Mouse (Mus musculus) heart, adult 2 months (tissue): ENCODE measurements around the gene Gm15023. TPM values are rescaled to one million over a fixed set of nuclear protein-coding genes. Genes with fewer than 3 reads are reported as not detected.
"Not testable (repeated sequence)": the region's sequence is repeated elsewhere in the genome, so short reads cannot be mapped to it uniquely, and the experiment has no call there.

Experiments used
- DNase-seq, 2 experiments: peaks; one replicate each; pipeline ENCODE4 v3.0.0; 2021
- H3K27ac ChIP-seq: fragments of 200-600 bp; 2 replicates; pipeline ENCODE4 v1.8.1; 2022
- H3K27me3 ChIP-seq: fragments of 200-500 bp; 2 replicates; pipeline ENCODE4 v1.6.1; 2012; ENCODE audit warnings: mild to moderate bottlenecking, low read length, inconsistent platforms, mixed read lengths; ENCODE audit not compliant: control insufficient read depth, insufficient read depth
- H3K36me3 ChIP-seq: fragments of 200-500 bp; 2 replicates; pipeline ENCODE4 v1.6.1; 2012; ENCODE audit warnings: low read length, inconsistent platforms; ENCODE audit not compliant: control insufficient read depth, insufficient read depth
- H3K4me1 ChIP-seq: fragments of 200-500 bp; 2 replicates; pipeline ENCODE4 v1.6.1; 2011; ENCODE audit warnings: low read length; ENCODE audit not compliant: control insufficient read depth, insufficient read depth
- H3K4me3 ChIP-seq: fragments of 200-600 bp; 2 replicates; pipeline ENCODE4 v1.8.1; 2022
- H3K79me2 ChIP-seq: fragments of 200-500 bp; replicated peaks from 2 replicates; pipeline ENCODE4 v1.6.1; 2012; ENCODE audit warnings: mild to moderate bottlenecking, inconsistent platforms, low read length, moderate library complexity, mixed read lengths; ENCODE audit not compliant: control insufficient read depth, insufficient read depth
- H3K9ac ChIP-seq: fragments of 200-500 bp; 2 replicates; pipeline ENCODE4 v1.6.1; 2012; ENCODE audit warnings: low read depth, mild to moderate bottlenecking, control low read depth, inconsistent platforms, low read length, mixed read lengths
- CTCF ChIP-seq: fragments of 200-600 bp; IDR thresholded peaks from 2 replicates; pipeline ENCODE4 v1.8.1; 2022; ENCODE audit warnings: antibody characterized with exemption, mild to moderate bottlenecking, moderate library complexity
- EP300 ChIP-seq: fragments of 200-500 bp; IDR thresholded peaks from 2 replicates; pipeline ENCODE4 v1.6.1; 2011; ENCODE audit warnings: low read depth, low read length, control low read depth; ENCODE audit not compliant: insufficient read depth
- POLR2A ChIP-seq: fragments of 200-500 bp; IDR thresholded peaks from 2 replicates; pipeline ENCODE4 v1.6.1; 2011; ENCODE audit warnings: mild to moderate bottlenecking, low read depth, low read length, control low read depth; ENCODE audit not compliant: insufficient read depth
- WGBS: fragments of 180-500 bp; shearing (Covaris S2); methylation state at CpG from one replicate; pipeline ENCODE4 v1.1.7; 2018; 5-methylcytosine and 5-hydroxymethylcytosine counted together
- intact Hi-C: fragments of 180-260 bp; cut with DNase I; formaldehyde crosslinking; loops from one replicate; pipeline ENCODE4 v1.15.1; 2025
- long read RNA-seq: library from polyadenylated mRNA; stranded (forward); transcript quantifications from one replicate; pipeline ENCODE4 v2.0.0, GENCODE M21; 2021
- polyA plus RNA-seq: library from polyadenylated mRNA; depleted of rRNA; stranded (reverse); fragments of >200 nt; gene quantifications from 2 replicates; pipeline ENCODE4 v1.2.3, GENCODE M21; 2012; rRNA removed
- total RNA-seq, 2 experiments: library from RNA; stranded (reverse); gene quantifications; 2 replicates each; pipeline ENCODE4 v1.2.3; 2021

Gm15023 gene
- not detected for total RNA-seq
- polyA plus RNA-seq: not detected in 2 replicates
- long read RNA-seq: 0 reads

GRCm38 (mm10) chrX:135177532-135177931, at the start of gene Gm15023:
Gene Gm15023 (minus strand): TSS chrX:135177632.
- H3K27ac ChIP-seq, H3K9ac ChIP-seq, intact Hi-C loops, H3K79me2 ChIP-seq, H3K4me3 ChIP-seq, H3K36me3 ChIP-seq, H3K4me1 ChIP-seq, DNase-seq, H3K27me3 ChIP-seq: not testable (repeated sequence)
- 97% methylated on average over 7 of the region's 14 CpGs for WGBS

GRCm38 (mm10) chrX:135210436-135211221, 33.2 kb upstream of the Gm15023 start, which contains the start of gene Tceal6:
Gene Tceal6 (minus strand): TSS chrX:135210687.
- Histone ChIP-seq H3K9ac (no peak within 1 kb of the TSS), H3K4me1 (no peaks in the 10 kb centered on the region), H3K4me3 (no peak within 1 kb of the TSS), H3K79me2 (no peaks in the 10 kb centered on the region), H3K27ac (no peak within 1 kb of the TSS), H3K27me3 (no peaks in the 10 kb centered on the region), H3K36me3 (no peaks in the 10 kb centered on the region)
- intact Hi-C loops: no loop called here
- TF ChIP-seq CTCF (no peak), POLR2A (no peak), EP300 (no peak)
- 22% methylated on average over 12 of the region's 13 CpGs for WGBS
- DNase-seq: no peak

GRCm38 (mm10) chrX:135209773-135210435, 32.5 kb upstream of the Gm15023 start:
- WGBS: 18% methylated on average over 20 of the region's 21 CpGs
- H3K4me1 ChIP-seq, H3K27me3 ChIP-seq, H3K9ac ChIP-seq, H3K36me3 ChIP-seq, DNase-seq, H3K27ac ChIP-seq, H3K79me2 ChIP-seq, intact Hi-C loops, H3K4me3 ChIP-seq: not testable (repeated sequence)

- H3K79me2 ChIP-seq, H3K27ac ChIP-seq, H3K36me3 ChIP-seq, H3K9ac ChIP-seq, H3K27me3 ChIP-seq, DNase-seq, intact Hi-C loops, H3K4me1 ChIP-seq, H3K4me3 ChIP-seq: not testable (repeated sequence)
- no CpG with 5 or more reads among the region's 6 CpGs for WGBS
These were observed 12.5 kb upstream of the Gm15023 start for GRCm38 (mm10) chrX:135189924-135190323.

GRCm38 (mm10) chrX:135188661-135189060, 11.2 kb upstream of the Gm15023 start:
- H3K27me3 ChIP-seq, H3K36me3 ChIP-seq, intact Hi-C loops, H3K27ac ChIP-seq, H3K9ac ChIP-seq, H3K4me1 ChIP-seq, H3K4me3 ChIP-seq, DNase-seq, H3K79me2 ChIP-seq: not testable (repeated sequence)
- no CpG with 5 or more reads among the region's 3 CpGs for WGBS

Other genes with a start within 250 kb of the Gm15023 start
- not detected for gene Nxf2, start 212.9 kb downstream of the Gm15023 start, total RNA-seq
- gene Nxf2, start 212.9 kb downstream of the Gm15023 start, polyA plus RNA-seq: 0.06 TPM in 1 of 2 replicates, not detected in the other
- 1 to 10 TPM; 4.2 to 8.2 TPM for gene Zmat1, start 168.4 kb downstream of the Gm15023 start, total RNA-seq
- 1.1 and 1.8 TPM in 2 replicates for gene Zmat1, start 168.4 kb downstream of the Gm15023 start, polyA plus RNA-seq
- not detected for gene Tceal6, start 33.1 kb upstream of the Gm15023 start, total RNA-seq
- gene Tceal6, start 33.1 kb upstream of the Gm15023 start, polyA plus RNA-seq: 0.12 TPM in 1 of 2 replicates, not detected in the other
- gene Pramel3, start 124.7 kb upstream of the Gm15023 start, total RNA-seq: not detected
- gene Pramel3, start 124.7 kb upstream of the Gm15023 start, polyA plus RNA-seq: 0.06 TPM in 1 of 2 replicates, not detected in the other
- gene Gm5128, start 195.7 kb upstream of the Gm15023 start, total RNA-seq: not detected
- gene Gm5128, start 195.7 kb upstream of the Gm15023 start, polyA plus RNA-seq: not detected in 2 replicates